Mouse (Mus musculus): ENCODE results near the gene Nacc2. TPM values are rescaled to one million over a fixed set of nuclear protein-coding genes. Genes with fewer than 3 reads are reported as not detected.

The Nacc2 gene
- polyA plus RNA-seq, 1 experiment from 2014 or later = 6.1 TPM

DNA sequence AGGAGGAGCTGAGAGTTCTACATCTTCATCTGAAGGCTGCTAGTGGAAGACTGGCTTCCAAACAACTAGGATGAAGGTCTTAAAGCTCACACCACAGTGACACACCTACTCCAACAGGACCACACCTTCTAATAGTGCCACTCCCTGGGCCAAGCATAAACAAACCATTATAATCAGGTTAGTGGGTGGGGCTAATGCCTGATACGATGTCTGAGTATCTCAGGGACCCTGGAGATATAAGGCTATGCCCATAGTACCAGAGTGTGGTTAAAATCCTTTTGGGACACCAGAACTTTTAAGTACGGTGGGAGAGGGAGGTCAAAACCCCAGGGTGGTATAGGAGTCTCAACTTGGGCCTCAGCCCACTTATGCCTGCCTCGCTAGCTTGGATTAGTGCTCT is 80.4 kb downstream of the Nacc2 start:
- ATAC-seq = no peak
- Histone ChIP-seq H3K4me3 (ENCODE audit: low read depth, low read length) (no peak overlapping the region), H3K4me1 (ENCODE audit: control insufficient read depth, insufficient read depth, low read length) (no peaks in the 10 kb centered on the region), H3K27me3 (replicated peaks; ENCODE audit: control insufficient read depth, insufficient read depth, low read length) (no peaks in the 10 kb centered on the region), H3K36me3 (ENCODE audit: control insufficient read depth, insufficient read depth, low read length) (no peaks in the 10 kb centered on the region), H3K4me2 (ENCODE audit: low read length) (no peak overlapping the region), H3K9ac (ENCODE audit: low read length) (no peak overlapping the region), H3K27ac (ENCODE audit: low read depth, low read length) (no peak overlapping the region), H3K9me3 (replicated peaks; ENCODE audit: control insufficient read depth, low read length) (no peaks in the 10 kb centered on the region)
- no peak for DNase-seq (ENCODE audit: low spot score)
- 84% methylated on average over 3 of the region's 3 CpGs for WGBS

DNA sequence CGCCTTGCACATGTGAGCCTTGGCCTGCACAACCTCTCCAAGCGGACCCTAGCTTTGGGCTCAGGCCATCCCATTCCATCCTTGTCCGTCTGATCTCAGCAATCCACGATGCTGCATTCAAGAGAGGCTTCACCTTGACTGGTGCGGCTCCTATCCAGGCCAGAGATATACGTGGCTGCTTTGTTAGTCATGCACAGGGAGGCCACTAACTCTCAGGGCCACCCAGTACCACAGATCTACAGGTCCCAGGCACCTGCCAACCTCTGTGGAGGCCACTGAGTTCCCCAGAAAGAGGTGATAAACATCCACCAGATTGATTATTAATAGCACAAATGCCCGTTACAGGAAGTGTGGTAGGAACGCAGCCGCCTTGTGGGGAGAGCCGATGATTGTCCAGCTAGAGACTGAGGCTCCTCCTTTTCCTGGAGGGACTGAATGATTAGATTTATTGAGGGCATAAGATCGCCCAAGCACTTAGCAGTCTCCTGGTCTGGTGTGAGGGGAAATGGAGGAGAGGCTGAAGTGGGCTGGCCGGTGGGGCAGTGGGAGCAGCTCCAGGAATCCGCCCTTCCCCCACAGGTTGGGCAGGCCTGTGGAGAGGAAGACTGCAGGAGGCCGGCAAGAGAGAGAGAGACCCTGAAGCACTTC is 81.7 kb downstream of the Nacc2 start:
- H3K4me1 ChIP-seq (ENCODE audit: control insufficient read depth, insufficient read depth, low read length) = no peaks in the 10 kb centered on the region
- H3K36me3 ChIP-seq (ENCODE audit: control insufficient read depth, insufficient read depth, low read length) = no peaks in the 10 kb centered on the region
- no peak overlapping the region for H3K4me2 ChIP-seq (ENCODE audit: low read length)
- WGBS = 61% methylated on average over 14 of the region's 14 CpGs
- no peak overlapping the region for H3K4me3 ChIP-seq (ENCODE audit: low read depth, low read length)
- DNase-seq (ENCODE audit: low spot score) (no peak), ATAC-seq (no peak)
- no peaks in the 10 kb centered on the region for H3K9me3 ChIP-seq (replicated peaks; ENCODE audit: control insufficient read depth, low read length)
- H3K9ac ChIP-seq (ENCODE audit: low read length) = no peak overlapping the region
- H3K27ac ChIP-seq (ENCODE audit: low read depth, low read length) = no peak overlapping the region
- H3K27me3 ChIP-seq (replicated peaks; ENCODE audit: control insufficient read depth, insufficient read depth, low read length) = no peaks in the 10 kb centered on the region

DNA sequence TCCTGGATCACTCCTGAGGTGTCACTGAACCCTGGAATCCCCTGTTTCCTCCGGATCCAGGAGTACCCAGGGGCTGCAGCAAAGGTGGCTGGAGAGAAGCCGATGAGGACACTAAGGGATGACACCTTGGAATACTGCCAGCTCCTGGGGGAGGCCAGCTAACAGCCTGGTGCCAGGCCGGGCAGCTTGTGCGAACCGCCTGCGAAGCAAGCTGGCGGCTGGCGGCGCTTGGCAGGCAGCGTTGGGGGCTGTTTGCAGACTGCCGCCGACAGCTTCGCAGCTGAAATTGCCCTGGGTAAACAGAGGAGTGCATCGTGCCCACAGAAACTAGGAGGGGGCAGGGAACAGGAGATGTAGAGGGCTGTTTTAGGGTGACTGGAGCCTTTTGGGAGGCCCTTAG is 83.1 kb downstream of the Nacc2 start:
- 38% methylated on average over 14 of the region's 14 CpGs for WGBS
- no peak for ATAC-seq
- no peaks in the 10 kb centered on the region for H3K36me3 ChIP-seq (ENCODE audit: control insufficient read depth, insufficient read depth, low read length)
- H3K27ac ChIP-seq (ENCODE audit: low read depth, low read length) = no peak overlapping the region
- peak; percentile 75 for DNase-seq (ENCODE audit: low spot score)
- no peaks in the 10 kb centered on the region for H3K9me3 ChIP-seq (replicated peaks; ENCODE audit: control insufficient read depth, low read length)
- no peaks in the 10 kb centered on the region for H3K27me3 ChIP-seq (replicated peaks; ENCODE audit: control insufficient read depth, insufficient read depth, low read length)
- H3K4me3 ChIP-seq (ENCODE audit: low read depth, low read length) = no peak overlapping the region
- H3K9ac ChIP-seq (ENCODE audit: low read length) = no peak overlapping the region
- no peaks in the 10 kb centered on the region for H3K4me1 ChIP-seq (ENCODE audit: control insufficient read depth, insufficient read depth, low read length)
- no peak overlapping the region for H3K4me2 ChIP-seq (ENCODE audit: low read length)

DNA sequence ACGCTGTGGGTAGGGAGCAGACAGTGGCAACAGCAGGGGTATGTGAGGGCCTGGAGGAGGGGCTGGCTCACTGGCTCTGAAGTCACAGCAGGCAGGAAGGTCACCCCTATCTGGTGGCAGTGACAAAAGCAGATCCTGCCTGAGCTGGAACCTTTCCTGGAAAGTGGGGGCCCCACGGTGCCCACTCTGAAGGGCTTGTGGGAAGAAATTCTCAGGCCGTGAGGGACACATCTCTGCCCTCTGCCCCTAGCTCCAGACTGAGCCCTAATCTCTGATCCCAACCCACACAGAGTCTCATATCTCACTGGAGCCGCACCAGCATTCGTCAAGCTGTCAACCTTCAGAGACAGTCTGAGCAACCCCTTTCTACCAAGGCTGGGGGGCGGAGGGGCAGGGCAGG is 85.6 kb downstream of the Nacc2 start:
- Histone ChIP-seq H3K9me3 (replicated peaks; ENCODE audit: control insufficient read depth, low read length) (no peaks in the 10 kb centered on the region), H3K27ac (ENCODE audit: low read depth, low read length) (no peak overlapping the region), H3K9ac (ENCODE audit: low read length) (no peak overlapping the region), H3K4me2 (ENCODE audit: low read length) (no peak overlapping the region), H3K27me3 (replicated peaks; ENCODE audit: control insufficient read depth, insufficient read depth, low read length) (no peaks in the 10 kb centered on the region), H3K4me1 (ENCODE audit: control insufficient read depth, insufficient read depth, low read length) (no peaks in the 10 kb centered on the region), H3K36me3 (ENCODE audit: control insufficient read depth, insufficient read depth, low read length) (no peaks in the 10 kb centered on the region), H3K4me3 (ENCODE audit: low read depth, low read length) (no peak overlapping the region)
- WGBS = 80% methylated on average over 6 of the region's 6 CpGs
- ATAC-seq (no peak), DNase-seq (ENCODE audit: low spot score) (no peak)

DNA sequence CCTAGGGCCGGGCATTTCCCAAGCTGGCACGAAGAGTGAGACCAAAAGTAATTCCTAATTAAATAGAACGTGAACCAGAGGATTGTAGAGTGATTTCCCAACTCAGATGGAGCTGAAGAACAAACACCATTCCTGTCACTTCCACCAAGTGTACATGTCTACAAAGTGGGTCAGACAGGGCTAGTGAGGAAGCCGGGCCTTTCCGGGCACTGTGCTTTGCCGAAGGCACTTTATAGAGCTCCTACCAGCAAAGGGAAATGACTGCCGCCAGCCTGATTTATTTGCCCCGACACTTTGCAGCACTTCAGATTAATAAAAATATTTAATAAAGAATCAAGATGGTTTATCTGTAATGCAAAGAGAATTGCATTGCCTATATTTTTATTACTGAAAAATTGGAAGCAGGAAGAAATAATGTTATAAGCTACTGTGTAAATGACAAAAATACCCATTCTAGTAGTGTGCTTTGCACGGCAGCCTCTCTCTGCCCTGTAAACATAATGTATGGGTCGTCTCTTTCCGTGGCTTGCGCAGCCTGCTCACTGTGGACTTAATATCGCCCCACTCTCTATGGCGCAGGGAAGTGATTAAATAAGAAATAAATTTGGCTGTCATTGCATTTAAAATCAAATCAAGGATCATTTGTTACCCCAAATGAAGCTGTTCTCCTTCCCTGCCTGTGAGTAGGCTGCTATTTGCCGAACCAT is 88.5 kb downstream of the Nacc2 start:
- Histone ChIP-seq H3K4me3 (ENCODE audit: low read depth, low read length) (no peak overlapping the region), H3K4me1 (ENCODE audit: control insufficient read depth, insufficient read depth, low read length) (no peaks in the 10 kb centered on the region), H3K4me2 (ENCODE audit: low read length) (no peak overlapping the region), H3K27ac (ENCODE audit: low read depth, low read length) (no peak overlapping the region), H3K27me3 (replicated peaks; ENCODE audit: control insufficient read depth, insufficient read depth, low read length) (no peaks in the 10 kb centered on the region), H3K36me3 (ENCODE audit: control insufficient read depth, insufficient read depth, low read length) (no peaks in the 10 kb centered on the region), H3K9me3 (replicated peaks; ENCODE audit: control insufficient read depth, low read length) (no peaks in the 10 kb centered on the region), H3K9ac (ENCODE audit: low read length) (no peak overlapping the region)
- no peak for ATAC-seq
- 87% methylated on average over 15 of the region's 15 CpGs for WGBS
- no peak for DNase-seq (ENCODE audit: low spot score)

DNA sequence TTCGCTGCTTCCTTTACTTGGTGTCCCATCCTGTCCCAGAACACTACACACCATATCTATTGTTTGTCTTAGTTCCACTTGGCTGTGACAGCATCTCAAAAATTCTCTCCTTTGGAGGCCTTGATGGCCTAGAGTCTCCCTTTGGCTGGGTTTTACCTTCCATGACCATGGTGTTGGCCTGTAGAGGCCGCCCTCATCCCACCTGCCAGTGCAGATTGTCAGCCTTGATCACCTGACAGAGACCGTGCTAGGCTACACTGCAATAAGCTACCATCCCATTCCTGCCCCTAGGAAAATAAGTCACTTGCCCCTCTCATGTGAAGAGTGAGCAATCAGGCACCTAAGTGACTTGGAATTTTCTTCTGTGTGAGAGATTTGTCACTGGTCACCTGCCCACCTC is 92.7 kb downstream of the Nacc2 start:
- no peaks in the 10 kb centered on the region for H3K27me3 ChIP-seq (replicated peaks; ENCODE audit: control insufficient read depth, insufficient read depth, low read length)
- ATAC-seq (no peak), DNase-seq (ENCODE audit: low spot score) (no peak)
- no peak overlapping the region for H3K4me3 ChIP-seq (ENCODE audit: low read depth, low read length)
- H3K4me1 ChIP-seq (ENCODE audit: control insufficient read depth, insufficient read depth, low read length) = no peaks in the 10 kb centered on the region
- 45% methylated on average over 3 of the region's 3 CpGs for WGBS
- H3K4me2 ChIP-seq (ENCODE audit: low read length) = no peak overlapping the region
- no peaks in the 10 kb centered on the region for H3K9me3 ChIP-seq (replicated peaks; ENCODE audit: control insufficient read depth, low read length)
- H3K27ac ChIP-seq (ENCODE audit: low read depth, low read length) = no peak overlapping the region
- H3K36me3 ChIP-seq (ENCODE audit: control insufficient read depth, insufficient read depth, low read length) = no peaks in the 10 kb centered on the region
- H3K9ac ChIP-seq (ENCODE audit: low read length) = no peak overlapping the region

DNA sequence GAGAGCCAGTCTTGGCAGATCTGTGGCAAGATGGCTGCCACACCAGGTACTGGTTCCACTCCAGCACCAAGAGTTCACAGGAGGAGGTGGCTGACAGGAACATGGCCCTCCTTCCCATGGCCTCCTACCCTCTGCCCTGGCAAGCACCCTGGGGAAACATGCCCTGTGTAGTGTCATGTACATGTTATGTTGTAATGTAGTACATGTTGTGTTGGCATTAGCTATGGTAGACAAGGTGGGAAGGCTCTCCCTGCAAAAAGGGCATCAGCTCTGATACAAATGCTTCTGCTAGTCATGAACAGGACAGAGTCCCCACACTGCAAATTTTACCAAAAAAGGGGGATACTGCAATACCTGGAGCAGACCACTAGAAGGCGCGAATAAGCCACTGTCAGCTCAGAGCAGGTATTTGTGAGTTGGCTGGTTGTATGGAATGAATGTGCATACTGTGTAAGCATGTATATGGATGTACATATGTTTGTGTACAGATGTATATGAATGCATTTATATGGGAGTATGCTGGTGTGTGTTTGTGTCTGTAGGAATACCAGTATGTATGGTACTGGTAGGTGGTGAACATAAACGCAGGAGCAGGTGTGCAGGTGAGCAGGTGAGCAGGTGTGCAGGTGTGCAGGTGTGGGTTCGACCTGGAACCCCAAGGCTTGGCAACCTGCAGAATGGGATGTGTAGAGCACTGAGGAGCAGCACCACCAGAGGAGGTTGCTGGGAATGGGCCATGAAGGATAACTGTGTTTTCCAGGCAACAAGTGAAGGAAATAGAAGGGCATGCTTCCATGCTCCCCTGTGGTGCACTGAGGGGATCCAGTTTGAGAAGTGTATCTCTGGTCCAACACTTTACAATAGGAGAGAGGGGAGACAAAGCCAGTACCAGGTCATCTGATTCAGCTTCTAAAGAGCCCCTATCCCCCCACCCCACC is 98.6 kb downstream of the Nacc2 start:
- DNase-seq (ENCODE audit: low spot score) = peak; percentile 69
- Histone ChIP-seq H3K27ac (ENCODE audit: low read depth, low read length) (no peak overlapping the region), H3K9ac (ENCODE audit: low read length) (no peak overlapping the region), H3K4me3 (ENCODE audit: low read depth, low read length) (no peak overlapping the region), H3K27me3 (replicated peaks; ENCODE audit: control insufficient read depth, insufficient read depth, low read length) (no peaks in the 10 kb centered on the region), H3K4me2 (ENCODE audit: low read length) (no peak overlapping the region), H3K36me3 (ENCODE audit: control insufficient read depth, insufficient read depth, low read length) (no peaks in the 10 kb centered on the region), H3K9me3 (replicated peaks; ENCODE audit: control insufficient read depth, low read length) (no peaks in the 10 kb centered on the region), H3K4me1 (ENCODE audit: control insufficient read depth, insufficient read depth, low read length) (0 out of 2 replicates have a peak, but pooled peaks cover 8% of the 10 kb centered on the region)
- ATAC-seq = no peak
- WGBS = 32% methylated on average over 4 of the region's 4 CpGs

DNA sequence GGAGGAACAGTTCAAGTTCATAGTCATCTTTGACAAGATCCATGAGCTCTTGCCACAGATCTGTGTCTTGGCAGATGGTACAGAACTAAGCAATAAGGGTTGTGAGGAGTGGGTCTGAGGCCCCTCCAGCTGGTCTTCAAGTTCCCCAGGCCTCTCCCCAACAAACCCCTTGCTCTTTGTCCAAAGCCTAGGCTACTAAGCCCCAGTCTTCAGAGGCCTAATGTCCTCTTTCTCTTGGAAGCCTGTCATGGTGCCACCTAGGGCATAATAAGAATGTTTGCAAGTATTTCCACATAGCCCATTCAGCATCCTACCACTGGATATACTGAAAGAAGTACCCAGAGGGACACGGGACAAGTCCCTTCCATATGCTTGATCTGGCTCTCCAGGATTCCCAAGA is 100.4 kb downstream of the Nacc2 start:
- ATAC-seq (no peak), DNase-seq (ENCODE audit: low spot score) (no peak)
- H3K9me3 ChIP-seq (replicated peaks; ENCODE audit: control insufficient read depth, low read length) = no peaks in the 10 kb centered on the region
- no peaks in the 10 kb centered on the region for H3K27me3 ChIP-seq (replicated peaks; ENCODE audit: control insufficient read depth, insufficient read depth, low read length)
- H3K36me3 ChIP-seq (ENCODE audit: control insufficient read depth, insufficient read depth, low read length) = no peaks in the 10 kb centered on the region
- H3K9ac ChIP-seq (ENCODE audit: low read length) = no peak overlapping the region
- H3K4me1 ChIP-seq (ENCODE audit: control insufficient read depth, insufficient read depth, low read length) = 0 out of 2 replicates have a peak, but pooled peaks cover 8% of the 10 kb centered on the region
- whole genome bisulfite sequencing = 88% methylated on average over 1 of the region's 1 CpGs
- no peak overlapping the region for H3K27ac ChIP-seq (ENCODE audit: low read depth, low read length)
- H3K4me3 ChIP-seq (ENCODE audit: low read depth, low read length) = no peak overlapping the region
- no peak overlapping the region for H3K4me2 ChIP-seq (ENCODE audit: low read length)
